Mouse (Mus musculus) MEL (cell line): ENCODE measurements around the gene Nsd1. TPM values are rescaled to one million over a fixed set of nuclear protein-coding genes. Genes with fewer than 3 reads are reported as not detected.

Source experiments
- DNase-seq: peaks from one replicate; pipeline ENCODE4 v3.0.0; 2011; ENCODE audit warnings: low read depth, low spot score
- H3K27ac ChIP-seq: 2 replicates; pipeline ENCODE4 v1.5.1; 2012; ENCODE audit warnings: low read depth, mild to moderate bottlenecking, control low read depth, low read length, moderate library complexity; ENCODE audit not compliant: control insufficient read depth
- H3K27me3 ChIP-seq, 2 experiments: fragments of 150-350 bp in 1 of 2; sonication (generic) in 1 of 2; 2 replicates each; pipeline ENCODE4 v1.6.1; 2012; ENCODE audit warnings: low read length in 2 of 2, mild to moderate bottlenecking in 2 of 2, improper control_type of control experiment in 1 of 2, moderate library complexity in 1 of 2; ENCODE audit not compliant: insufficient read depth in 2 of 2, control insufficient read depth in 1 of 2
- H3K36me3 ChIP-seq, 2 experiments: 2 replicates each; pipeline ENCODE4 v1.6.1; 2012 to 2014; ENCODE audit warnings: low read length in 2 of 2, improper control_type of control experiment in 1 of 2, inconsistent platforms in 1 of 2, mild to moderate bottlenecking in 1 of 2; ENCODE audit not compliant: insufficient read depth in 2 of 2, control insufficient read depth in 1 of 2
- H3K4me1 ChIP-seq, 2 experiments: fragments of 150-350 bp in 1 of 2; sonication (generic) in 1 of 2; 2 replicates each; pipeline ENCODE4 v1.6.1; 2012; ENCODE audit warnings: low read length in 2 of 2, improper control_type of control experiment in 1 of 2, mild to moderate bottlenecking in 1 of 2; ENCODE audit not compliant: insufficient read depth in 2 of 2, control insufficient read depth in 1 of 2
- H3K4me3 ChIP-seq, 2 experiments: fragments of 150-350 bp in 1 of 2; sonication (generic) in 1 of 2; 2 replicates each; pipeline ENCODE4 v1.5.1; 2012; ENCODE audit warnings: low read depth in 2 of 2, low read length in 2 of 2, mild to moderate bottlenecking in 2 of 2, moderate library complexity in 2 of 2, control low read depth in 1 of 2, improper control_type of control experiment in 1 of 2; ENCODE audit not compliant: control insufficient read depth in 1 of 2, insufficient read depth in 1 of 2
- H3K79me2 ChIP-seq: 2 replicates; pipeline ENCODE4 v1.6.1; 2012; ENCODE audit warnings: mild to moderate bottlenecking, low read length, moderate library complexity; ENCODE audit not compliant: control insufficient read depth, poor library complexity, insufficient read depth
- H3K9ac ChIP-seq: 2 replicates; pipeline ENCODE4 v1.6.1; 2012; ENCODE audit warnings: low read depth, mild to moderate bottlenecking, control low read depth, low read length, moderate library complexity; ENCODE audit not compliant: control insufficient read depth, poor library complexity, severe bottlenecking
- H3K9me3 ChIP-seq: fragments of 150-350 bp; sonication (generic); replicated peaks from 2 replicates; pipeline ENCODE4 v1.6.1; 2012; ENCODE audit warnings: mild to moderate bottlenecking, low read length, improper control_type of control experiment, moderate library complexity; ENCODE audit not compliant: insufficient read depth
- BHLHE40 ChIP-seq: IDR thresholded peaks from 2 replicates; pipeline ENCODE4 v1.6.1; 2012; ENCODE audit warnings: low read depth, mild to moderate bottlenecking, inconsistent platforms, low read length, improper control_type of control experiment, borderline replicate concordance
- CHD2 ChIP-seq: IDR thresholded peaks from 2 replicates; pipeline ENCODE4 v1.6.1; 2011; ENCODE audit warnings: low read length, improper control_type of control experiment
- CTCF ChIP-seq, 3 experiments: IDR thresholded peaks in 2 of 3; conservative IDR thresholded peaks in 1 of 3; 2 replicates each; pipeline ENCODE4 v1.5.1; 2011 to 2012; ENCODE audit warnings: low read length in 3 of 3, low read depth in 2 of 3, mild to moderate bottlenecking in 2 of 3, improper control_type of control experiment in 1 of 3, inconsistent platforms in 1 of 3, mixed read lengths in 1 of 3, moderate library complexity in 1 of 3; ENCODE audit not compliant: control insufficient read depth in 1 of 3, insufficient read depth in 1 of 3, poor library complexity in 1 of 3, severe bottlenecking in 1 of 3
- E2F4 ChIP-seq: IDR thresholded peaks from 2 replicates; pipeline ENCODE4 v1.6.1; 2011; ENCODE audit warnings: low read depth, low read length, improper control_type of control experiment, borderline replicate concordance
- ELF1 ChIP-seq: IDR thresholded peaks from 2 replicates; pipeline ENCODE4 v1.6.1; 2014; ENCODE audit warnings: low read depth, mild to moderate bottlenecking, inconsistent platforms, low read length, improper control_type of control experiment, moderate library complexity
- EP300 ChIP-seq, 2 experiments: IDR thresholded peaks; 2 replicates each; pipeline ENCODE4 v1.6.1; 2011; ENCODE audit warnings: improper control_type of control experiment in 2 of 2, low read length in 2 of 2, low read depth in 1 of 2, mild to moderate bottlenecking in 1 of 2
- ETS1 ChIP-seq: IDR thresholded peaks from 2 replicates; pipeline ENCODE4 v1.6.1; 2012; ENCODE audit warnings: low read depth, mild to moderate bottlenecking, inconsistent platforms, low read length, improper control_type of control experiment, moderate library complexity
- GABPA ChIP-seq: IDR thresholded peaks from 2 replicates; pipeline ENCODE4 v1.6.1; 2012; ENCODE audit warnings: low read depth, mild to moderate bottlenecking, inconsistent platforms, low read length, improper control_type of control experiment, moderate library complexity
- HCFC1 ChIP-seq: IDR thresholded peaks from 2 replicates; pipeline ENCODE4 v1.6.1; 2012; ENCODE audit warnings: low read depth, mild to moderate bottlenecking, inconsistent platforms, low read length, improper control_type of control experiment, moderate library complexity
- JUND ChIP-seq: IDR thresholded peaks from 2 replicates; pipeline ENCODE4 v1.6.1; 2011; ENCODE audit warnings: low read depth, mild to moderate bottlenecking, improper control_type of control experiment, low read length
- KAT2A ChIP-seq: conservative IDR thresholded peaks from 2 replicates; pipeline ENCODE4 v1.6.1; 2012; ENCODE audit warnings: low read depth, low read length, improper control_type of control experiment, inconsistent platforms
- MAFK ChIP-seq: IDR thresholded peaks from 2 replicates; pipeline ENCODE4 v1.6.1; 2011; ENCODE audit warnings: low read depth, mild to moderate bottlenecking, low read length, improper control_type of control experiment, borderline replicate concordance
- MAX ChIP-seq: IDR thresholded peaks from 2 replicates; pipeline ENCODE4 v1.6.1; 2011; ENCODE audit warnings: low read length, improper control_type of control experiment
- MAZ ChIP-seq: IDR thresholded peaks from 2 replicates; pipeline ENCODE4 v1.6.1; 2012; ENCODE audit warnings: low read depth, mild to moderate bottlenecking, inconsistent platforms, low read length, improper control_type of control experiment
- MXI1 ChIP-seq: IDR thresholded peaks from 2 replicates; pipeline ENCODE4 v1.6.1; 2011; ENCODE audit warnings: mild to moderate bottlenecking, low read depth, low read length, improper control_type of control experiment
- MYB ChIP-seq: IDR thresholded peaks from 2 replicates; pipeline ENCODE4 v1.6.1; 2011; ENCODE audit warnings: mild to moderate bottlenecking, low read depth, low read length, improper control_type of control experiment
- NELFE ChIP-seq: IDR thresholded peaks from 2 replicates; pipeline ENCODE4 v1.6.1; 2011; ENCODE audit warnings: low read depth, low read length, improper control_type of control experiment
- NRF1 ChIP-seq: IDR thresholded peaks from 2 replicates; pipeline ENCODE4 v1.6.1; 2014; ENCODE audit warnings: low read depth, mild to moderate bottlenecking, inconsistent platforms, low read length, improper control_type of control experiment, moderate library complexity; ENCODE audit not compliant: poor library complexity, insufficient read depth, severe bottlenecking
- POLR2A ChIP-seq, 2 experiments: IDR thresholded peaks; 2 replicates each; pipeline ENCODE4 v1.6.1; 2011 to 2012; ENCODE audit warnings: low read length in 2 of 2, mild to moderate bottlenecking in 2 of 2, control low read depth in 1 of 2, improper control_type of control experiment in 1 of 2, low read depth in 1 of 2, moderate library complexity in 1 of 2; ENCODE audit not compliant: control insufficient read depth in 1 of 2, insufficient read depth in 1 of 2, poor library complexity in 1 of 2
- POLR2AphosphoS5 ChIP-seq: IDR thresholded peaks from 2 replicates; pipeline ENCODE4 v1.6.1; 2012; ENCODE audit warnings: low read depth, borderline replicate concordance, mild to moderate bottlenecking, inconsistent platforms, low read length, moderate library complexity, mixed read lengths
- RAD21 ChIP-seq: IDR thresholded peaks from 2 replicates; pipeline ENCODE4 v1.6.1; 2011; ENCODE audit warnings: mild to moderate bottlenecking, low read depth, low read length, improper control_type of control experiment
- SIN3A ChIP-seq: IDR thresholded peaks from 2 replicates; pipeline ENCODE4 v1.6.1; 2012; ENCODE audit warnings: low read length, improper control_type of control experiment, inconsistent platforms
- SMC3 ChIP-seq: IDR thresholded peaks from 2 replicates; pipeline ENCODE4 v1.6.1; 2011; ENCODE audit warnings: low read depth, low read length, improper control_type of control experiment
- TAL1 ChIP-seq: IDR thresholded peaks from 2 replicates; pipeline ENCODE4 v1.6.1; 2012; ENCODE audit warnings: mild to moderate bottlenecking, inconsistent platforms, low read length, moderate library complexity, mixed read lengths
- TCF12 ChIP-seq: IDR thresholded peaks from 2 replicates; pipeline ENCODE4 v1.6.1; 2014; ENCODE audit warnings: low read depth, mild to moderate bottlenecking, inconsistent platforms, low read length, improper control_type of control experiment, moderate library complexity
- UBTF ChIP-seq: IDR thresholded peaks from 2 replicates; pipeline ENCODE4 v1.6.1; 2012; ENCODE audit warnings: low read depth, mild to moderate bottlenecking, inconsistent platforms, low read length, improper control_type of control experiment, moderate library complexity, borderline replicate concordance; ENCODE audit not compliant: insufficient read depth
- USF1 ChIP-seq: IDR thresholded peaks from 2 replicates; pipeline ENCODE4 v1.6.1; 2014; ENCODE audit warnings: low read depth, mild to moderate bottlenecking, inconsistent platforms, low read length, improper control_type of control experiment, moderate library complexity
- ZC3H11A ChIP-seq: IDR thresholded peaks from 2 replicates; pipeline ENCODE4 v1.6.1; 2012; ENCODE audit warnings: low read depth, mild to moderate bottlenecking, inconsistent platforms, low read length, improper control_type of control experiment
- ZKSCAN1 ChIP-seq: IDR thresholded peaks from 2 replicates; pipeline ENCODE4 v1.6.1; 2012; ENCODE audit warnings: low read depth, mild to moderate bottlenecking, inconsistent platforms, low read length, improper control_type of control experiment, moderate library complexity
- ZMIZ1 ChIP-seq: IDR thresholded peaks from 2 replicates; pipeline ENCODE4 v1.6.1; 2012; ENCODE audit warnings: low read depth, mild to moderate bottlenecking, inconsistent platforms, low read length, improper control_type of control experiment, moderate library complexity
- ZNF384 ChIP-seq: IDR thresholded peaks from 2 replicates; pipeline ENCODE4 v1.6.1; 2012; ENCODE audit warnings: low read depth, mild to moderate bottlenecking, inconsistent platforms, low read length, improper control_type of control experiment
- polyA plus RNA-seq, 2 experiments: library from polyadenylated mRNA; stranded (reverse) in 1 of 2; unstranded in 1 of 2; fragments of >175 nt in 1 of 2; fragments of >200 nt in 1 of 2; gene quantifications; 2 replicates each; pipeline versions ENCODE4 v1.2.1 to v1.2.4; 2012; ENCODE audit warnings: low replicate concordance in 2 of 2, low read depth in 1 of 2; ENCODE audit not compliant: insufficient read length in 2 of 2, insufficient read depth in 1 of 2, missing spikeins in 1 of 2
- total RNA-seq: library from RNA; depleted of rRNA; stranded (reverse); fragments of 300-350 nt; gene quantifications from 2 replicates; pipeline ENCODE4 v1.2.3, GENCODE M21; 2012

The Nsd1 gene
- total and polyA plus RNA-seq, 3 experiments = 6.3 to 59.3 (median 10.0) TPM

DNA sequence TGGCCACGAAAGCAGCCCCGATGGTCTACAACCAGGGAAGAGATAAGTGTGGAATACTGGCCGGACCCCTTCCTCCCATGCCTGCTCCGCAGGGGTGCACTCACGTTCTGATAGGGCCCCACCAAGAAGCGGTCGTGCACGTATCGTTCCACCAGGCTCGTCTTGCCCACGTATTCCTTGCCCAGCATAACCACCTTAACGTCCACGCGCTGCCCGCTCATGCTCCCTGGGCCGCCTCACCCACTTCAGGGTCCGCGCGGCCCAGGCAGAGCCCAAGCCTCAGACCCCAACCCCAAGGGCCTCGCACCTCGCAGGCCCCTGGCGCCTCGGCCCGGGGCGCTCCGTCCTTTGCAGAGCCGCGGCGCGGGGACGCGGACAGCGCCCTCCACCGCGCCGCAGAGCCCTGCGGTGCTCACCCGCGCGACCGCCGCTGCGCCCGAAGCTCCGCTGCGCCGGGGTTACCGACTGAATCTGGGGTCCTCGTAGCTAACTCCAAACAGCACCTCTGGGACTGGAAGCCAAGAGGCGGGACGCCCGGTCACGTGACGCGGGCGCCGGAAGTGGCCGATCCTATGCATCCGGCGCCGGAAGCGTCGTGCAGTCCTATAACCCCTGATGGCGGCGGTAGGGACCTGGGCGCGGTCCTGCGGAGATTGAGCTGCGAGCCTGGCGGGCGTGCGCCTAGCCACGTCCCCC, 112.0 kb downstream of the Nsd1 start, which contains the start of gene Rab24 (continued):
- TF ChIP-seq NRF1 (no peak), TAL1 (no peak), EP300 (IDR thresholded peaks at IDR 0.05; ENCODE audit: low read depth in 1 of 2, low read length in 2 of 2) (no peak), ETS1 (no peak), HCFC1 (peak; percentile 87), ZMIZ1 (peak; percentile 80; the same call in 1 of the 2 replicates), POLR2A (IDR thresholded peaks at IDR 0.05; ENCODE audit: control insufficient read depth in 1 of 2, insufficient read depth in 1 of 2, low read depth in 1 of 2, low read length in 2 of 2, poor library complexity in 1 of 2) (peak; percentile 68 to 89; a peak in 3 of 4 replicates), KAT2A (peak; percentile 59; the same call in 1 of the 2 replicates), MYB (no peak), ELF1 (peak; percentile 70), ZKSCAN1 (no peak), CHD2 (no peak), MAX (peak; percentile 96), POLR2AphosphoS5 (no peak)

DNA sequence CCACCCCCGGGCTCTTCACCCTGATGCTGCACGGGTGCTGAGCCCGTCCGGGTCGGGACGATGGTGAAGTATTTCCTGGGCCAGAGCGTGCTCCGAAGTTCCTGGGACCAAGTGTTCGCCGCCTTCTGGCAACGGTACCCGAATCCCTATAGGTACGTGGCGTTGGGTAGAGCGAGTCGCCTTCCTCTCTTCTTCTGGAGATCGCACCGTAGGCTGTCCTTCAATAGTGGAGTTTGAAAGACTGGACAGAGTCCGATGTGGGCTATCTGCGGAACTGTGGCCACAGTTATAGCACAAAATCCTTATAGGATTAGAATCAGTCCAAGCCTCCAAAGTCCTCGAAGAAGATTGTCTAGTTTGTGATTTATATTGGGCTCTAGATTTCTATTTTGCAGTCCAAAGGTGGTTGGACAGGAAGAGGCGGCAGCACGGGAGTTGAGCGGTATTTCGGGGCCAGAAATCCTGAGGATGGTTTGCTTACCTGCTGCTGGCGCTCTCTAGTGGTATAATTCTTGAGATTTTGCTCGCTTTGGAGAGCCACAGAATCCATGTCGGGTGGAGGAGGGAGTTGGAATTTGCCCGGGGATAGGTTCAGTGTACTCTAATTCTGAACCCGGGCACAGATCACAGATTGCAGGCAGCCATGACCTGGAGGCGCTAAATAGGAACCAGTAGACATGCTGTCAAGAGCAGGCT, 112.7 kb downstream of the Nsd1 start:
- Histone ChIP-seq H3K9ac (peak overlapping the region; percentile 87), H3K4me3 (peak overlapping the region; percentile 95 to 99), H3K9me3 (no peaks in the 10 kb centered on the region), H3K27me3 (no peaks in the 10 kb centered on the region), H3K36me3 (peaks cover 4 to 11% of the 10 kb centered on the region in 2 experiments; a peak in 3 of 4 replicates), H3K27ac (peak overlapping the region; percentile 51), H3K4me1 (peaks cover 0 to 18% of the 10 kb centered on the region in 2 experiments; a peak in 2 of 4 replicates), H3K79me2 (peaks cover 32% of the 10 kb centered on the region)
- TF ChIP-seq MAZ (no peak), SIN3A (peak; percentile 21), ZC3H11A (no peak), MAFK (no peak), POLR2A (IDR thresholded peaks at IDR 0.05; ENCODE audit: control insufficient read depth in 1 of 2, insufficient read depth in 1 of 2, low read depth in 1 of 2, low read length in 2 of 2, poor library complexity in 1 of 2) (no peak; a peak in 1 of 4 replicates), MAX (no peak), HCFC1 (no peak), UBTF (no peak), CTCF (IDR thresholded peaks at IDR 0.05 in 2 of 3, conservative IDR thresholded peaks at IDR 0.05 in 1 of 3; ENCODE audit: control insufficient read depth in 1 of 3, insufficient read depth in 1 of 3, low read depth in 2 of 3, low read length in 3 of 3, poor library complexity in 1 of 3, severe bottlenecking in 1 of 3) (peak; percentile 19 to 61 (median 43); a peak in 5 of 6 replicates), NRF1 (no peak), SMC3 (peak; percentile 38), GABPA (no peak), MXI1 (peak; percentile 38; the same call in 1 of the 2 replicates), JUND (no peak), USF1 (no peak), RAD21 (peak; percentile 15), TCF12 (0 out of 2 replicates have a peak, but pooled peaks have one; percentile 3), NELFE (no peak), E2F4 (no peak), BHLHE40 (no peak; the same call in 1 of the 2 replicates), ZNF384 (no peak)
- peak; percentile 68 for DNase-seq
